ENCODE assay signal across 18 mouse cellular contexts in the genomic region with DNA sequence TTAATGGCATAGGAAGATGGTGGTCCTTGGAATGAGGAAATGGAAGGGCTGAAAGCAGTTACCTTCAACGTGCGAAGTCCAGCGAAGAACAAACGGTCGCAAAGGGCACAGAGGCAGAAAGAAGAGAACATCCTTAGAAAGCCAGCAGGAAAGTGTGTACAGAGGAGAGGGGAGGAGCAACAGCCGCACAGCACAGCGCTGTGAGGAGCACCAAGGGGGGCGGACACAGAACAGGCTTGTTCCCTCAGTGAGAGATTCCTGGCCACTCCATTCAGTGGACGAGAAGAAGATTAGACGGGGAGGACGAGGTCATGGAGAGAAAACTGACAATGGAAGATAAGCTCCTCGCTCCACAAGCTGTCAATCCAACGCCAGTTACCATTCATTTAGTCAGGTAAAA. TPM values are rescaled to one million over a fixed set of nuclear protein-coding genes. Genes with fewer than 3 reads are reported as not detected.
A peak's percentile ranks its signal among the peaks of the same experiment; 100 is the strongest.
DNase-seq lines count a peak whose midpoint lies in the region; ATAC-seq and TF ChIP-seq lines count a peak whose summit lies in the region.
"Had no signal": no experiment of that assay in that cellular context is flagged by ENCODE, and none has a peak within 500 bp of the region (broad histone marks: within the 10 kb centered on the region; RNA-seq: fewer than 3 reads in every experiment).

No protein-coding gene starts in this region.

- DNase-seq in heart, adult 2 months = no peak
- no peak for DNase-seq in lung, postnatal 25 days (ENCODE audit: low spot score)
- no peak for DNase-seq in limb, embryonic 10.5 days (ENCODE audit: low spot score)
- peak; percentile 27 for DNase-seq in stomach, postnatal 0 days (ENCODE audit: low spot score)
- DNase-seq: cerebellum, adult 8-10 months; forebrain, postnatal 0 days; gastrocnemius, adult 2 months; kidney, postnatal 14 days; layer of hippocampus, adult 9-11 months; spleen, adult 18-20 months had no signal

- ATAC-seq in heart, embryonic 15.5 days (replicated peaks; ENCODE audit: insufficient number of reproducible peaks, insufficient read depth, low FRiP score, low read depth) = no peak
- ATAC-seq in lung, embryonic 15.5 days (ENCODE audit: borderline replicate concordance, extremely low read depth, low FRiP score, low TSS enrichment) = 0 out of 2 replicates have a peak, but pooled peaks have one; percentile 28
- peak; percentile 45; the same call in 1 of the 2 replicates for ATAC-seq in stomach, postnatal 0 days (ENCODE audit: low FRiP score, low TSS enrichment)
- no peak for ATAC-seq in hindbrain, embryonic 13.5 days (ENCODE audit: low FRiP score)
- ATAC-seq: forebrain, postnatal 0 days; hindbrain, postnatal 0 days; midbrain, embryonic 15.5 days had no signal

- H3K9me3 ChIP-seq in heart, embryonic 15.5 days (replicated peaks) = no peaks in the 10 kb centered on the region
- no peaks in the 10 kb centered on the region for H3K9me3 ChIP-seq in lung, embryonic 15.5 days
- H3K9me3 ChIP-seq in limb, embryonic 10.5 days (replicated peaks) = no peaks in the 10 kb centered on the region
- H3K9me3 ChIP-seq in stomach, postnatal 0 days (ENCODE audit: control insufficient read depth, low read length) = no peaks in the 10 kb centered on the region
- H3K9me3 ChIP-seq in hindbrain, embryonic 13.5 days = no peaks in the 10 kb centered on the region
- H3K9me3 ChIP-seq: embryonic facial prominence, embryonic 12.5 days; limb, embryonic 15.5 days; megakaryocyte, embryonic 14.5 days; midbrain, embryonic 15.5 days had no signal

- peaks cover 26% of the 10 kb centered on the region for H3K4me1 ChIP-seq in heart, embryonic 15.5 days (replicated peaks)
- H3K4me1 ChIP-seq in heart, adult 2 months (ENCODE audit: control insufficient read depth, insufficient read depth, low read length) = peaks cover 2% of the 10 kb centered on the region
- peaks cover 46% of the 10 kb centered on the region for H3K4me1 ChIP-seq in lung, embryonic 15.5 days
- peaks cover 23% of the 10 kb centered on the region for H3K4me1 ChIP-seq in limb, embryonic 10.5 days
- 0 out of 2 replicates have a peak, but pooled peaks cover 5% of the 10 kb centered on the region for H3K4me1 ChIP-seq in stomach, postnatal 0 days (replicated peaks; ENCODE audit: control insufficient read depth, insufficient read depth)
- H3K4me1 ChIP-seq in hindbrain, embryonic 13.5 days (replicated peaks) = peaks cover 4% of the 10 kb centered on the region; the same call in 1 of the 2 replicates
- H3K4me1 ChIP-seq: midbrain, embryonic 15.5 days had no signal

- TF ChIP-seq POLR2A in heart, adult 2 months (IDR thresholded peaks at IDR 0.05; ENCODE audit: insufficient read depth, low read depth, low read length) = no peak

- WGBS in heart, embryonic 15.5 days = 40% methylated on average over 13 of the region's 13 CpGs
- 47% methylated on average over 13 of the region's 13 CpGs for WGBS in heart, adult 2 months
- 33% methylated on average over 13 of the region's 13 CpGs for WGBS in lung, embryonic 15.5 days
- 63% methylated on average over 13 of the region's 13 CpGs for WGBS in limb, embryonic 10.5 days
- 27% methylated on average over 13 of the region's 13 CpGs for WGBS in stomach, postnatal 0 days
- whole genome bisulfite sequencing in hindbrain, embryonic 13.5 days = 62% methylated on average over 13 of the region's 13 CpGs

- no peak overlapping the region for H3K4me3 ChIP-seq in heart, embryonic 15.5 days
- no peak overlapping the region for H3K4me3 ChIP-seq in heart, adult 2 months
- no peak overlapping the region for H3K4me3 ChIP-seq in lung, embryonic 15.5 days
- H3K4me3 ChIP-seq in limb, embryonic 10.5 days = no peak overlapping the region
- no peak overlapping the region for H3K4me3 ChIP-seq in stomach, postnatal 0 days (ENCODE audit: low read depth, low read length)
- no peak overlapping the region for H3K4me3 ChIP-seq in hindbrain, embryonic 13.5 days
- H3K4me3 ChIP-seq: embryonic facial prominence, embryonic 12.5 days; gastrocnemius, adult 2 months; limb, embryonic 15.5 days; megakaryocyte, embryonic 14.5 days; midbrain, embryonic 15.5 days had no signal

- TF ChIP-seq EP300 in heart, adult 2 months (IDR thresholded peaks at IDR 0.05; ENCODE audit: insufficient read depth, low read depth, low read length) = no peak
- no peak for TF ChIP-seq EP300 in stomach, postnatal 0 days (optimal IDR thresholded peaks at IDR 0.05)

- no peaks in the 10 kb centered on the region for H3K79me2 ChIP-seq in heart, adult 2 months (replicated peaks; ENCODE audit: control insufficient read depth, insufficient read depth, low read length)

- no peak overlapping the region for H3K9ac ChIP-seq in heart, embryonic 15.5 days
- no peak overlapping the region for H3K9ac ChIP-seq in heart, adult 2 months (ENCODE audit: low read depth, low read length)
- H3K9ac ChIP-seq in lung, embryonic 15.5 days = no peak overlapping the region
- no peak overlapping the region for H3K9ac ChIP-seq in stomach, postnatal 0 days (ENCODE audit: low read length)
- H3K9ac ChIP-seq in hindbrain, embryonic 13.5 days = no peak overlapping the region
- H3K9ac ChIP-seq: embryonic facial prominence, embryonic 12.5 days; forebrain, postnatal 0 days; limb, embryonic 15.5 days; midbrain, embryonic 15.5 days had no signal

- intact Hi-C loops in heart, adult 2 months (cut with DNase I) = loop anchor here (10.0 kb wide), 1 partner anchor 118 kb away; a partner anchor contains a TSS

- TF ChIP-seq CTCF in heart, adult 2 months (IDR thresholded peaks at IDR 0.05) = no peak
- TF ChIP-seq CTCF in stomach, postnatal 0 days (IDR thresholded peaks at IDR 0.05; ENCODE audit: low read depth) = no peak

- H3K36me3 ChIP-seq in heart, embryonic 15.5 days = no peaks in the 10 kb centered on the region
- H3K36me3 ChIP-seq in heart, adult 2 months (ENCODE audit: control insufficient read depth, insufficient read depth, low read length) = no peaks in the 10 kb centered on the region
- H3K36me3 ChIP-seq in lung, embryonic 15.5 days = no peaks in the 10 kb centered on the region
- H3K36me3 ChIP-seq in limb, embryonic 10.5 days = no peaks in the 10 kb centered on the region
- H3K36me3 ChIP-seq in stomach, postnatal 0 days (ENCODE audit: control insufficient read depth, insufficient read depth, low read length) = no peaks in the 10 kb centered on the region
- no peaks in the 10 kb centered on the region for H3K36me3 ChIP-seq in hindbrain, embryonic 13.5 days
- H3K36me3 ChIP-seq: embryonic facial prominence, embryonic 12.5 days; limb, embryonic 15.5 days; midbrain, embryonic 15.5 days had no signal

- H3K4me2 ChIP-seq in heart, embryonic 15.5 days = peak overlapping the region; percentile 21; the same call in 1 of the 2 replicates
- peak overlapping the region; percentile 14; the same call in 1 of the 2 replicates for H3K4me2 ChIP-seq in lung, embryonic 15.5 days
- no peak overlapping the region for H3K4me2 ChIP-seq in stomach, postnatal 0 days (replicated peaks; ENCODE audit: low read depth)
- H3K4me2 ChIP-seq in hindbrain, embryonic 13.5 days = no peak overlapping the region
- H3K4me2 ChIP-seq: embryonic facial prominence, embryonic 12.5 days; limb, embryonic 15.5 days; midbrain, embryonic 15.5 days had no signal

- no peaks in the 10 kb centered on the region for H3K27me3 ChIP-seq in heart, embryonic 15.5 days
- no peaks in the 10 kb centered on the region for H3K27me3 ChIP-seq in heart, adult 2 months (ENCODE audit: control insufficient read depth, insufficient read depth, low read length)
- no peaks in the 10 kb centered on the region for H3K27me3 ChIP-seq in lung, embryonic 15.5 days
- no peaks in the 10 kb centered on the region for H3K27me3 ChIP-seq in limb, embryonic 10.5 days (ENCODE audit: low read depth, poor library complexity, severe bottlenecking)
- no peaks in the 10 kb centered on the region for H3K27me3 ChIP-seq in stomach, postnatal 0 days (ENCODE audit: control insufficient read depth, insufficient read depth, low read length)
- no peaks in the 10 kb centered on the region for H3K27me3 ChIP-seq in hindbrain, embryonic 13.5 days
- H3K27me3 ChIP-seq: embryonic facial prominence, embryonic 12.5 days; limb, embryonic 15.5 days; midbrain, embryonic 15.5 days had no signal

- H3K27ac ChIP-seq in heart, embryonic 15.5 days = no peak overlapping the region
- H3K27ac ChIP-seq in heart, adult 2 months = no peak overlapping the region
- H3K27ac ChIP-seq in lung, embryonic 15.5 days = no peak overlapping the region
- H3K27ac ChIP-seq in limb, embryonic 10.5 days = 0 out of 2 replicates have a peak overlapping the region, but pooled peaks have one; percentile 25
- no peak overlapping the region for H3K27ac ChIP-seq in stomach, postnatal 0 days (replicated peaks)
- H3K27ac ChIP-seq in hindbrain, embryonic 13.5 days = no peak overlapping the region
- H3K27ac ChIP-seq: embryonic facial prominence, embryonic 12.5 days; gastrocnemius, adult 2 months; hindbrain, postnatal 0 days; limb, embryonic 15.5 days; midbrain, embryonic 15.5 days had no signal

RNA-seq across cellular contexts. Expression of a gene that starts 5.9 kb away (rescaled TPM):
- 12.0 and 15.5 TPM in 2 replicates for polyA plus RNA-seq in heart, embryonic 15.5 days (2015; fragmentation: Nextera tagmentation; extraction: Ambion mirVana)
- 10 to 100 TPM in 1 of 2 experiments, 1 to 10 TPM in 1; 8.4 to 11.4 TPM for total RNA-seq in heart, adult 2 months (2021)
- polyA plus RNA-seq in heart, adult 2 months (2012; rRNA removed) = 9.3 and 11.7 TPM in 2 replicates
- polyA plus RNA-seq in lung, embryonic 15.5 days (2015; fragmentation: Nextera tagmentation; extraction: Ambion mirVana) = 21.2 and 22.1 TPM in 2 replicates
- polyA plus RNA-seq in limb, embryonic 10.5 days (2016; fragmentation: Nextera tagmentation; extraction: Ambion mirVana) = 34.3 and 37.1 TPM in 2 replicates
- 9.5 and 10.3 TPM in 2 replicates for polyA plus RNA-seq in stomach, postnatal 0 days (2015; fragmentation: Nextera tagmentation; extraction: Ambion mirVana)
- polyA plus RNA-seq in hindbrain, embryonic 13.5 days (2015; fragmentation: Nextera tagmentation; extraction: Ambion mirVana) = 20.5 and 21.7 TPM in 2 replicates

Comparison
In these comparisons a context has a peak if more than half of its experiments do, and no peak if none do; other contexts are left out.
1. ATAC-seq: peak in lung, embryonic 15.5 days (single experiment) and stomach, postnatal 0 days (single experiment); none in heart, embryonic 15.5 days (single experiment) and hindbrain, embryonic 13.5 days (single experiment).
2. H3K4me2 ChIP-seq: peak in heart, embryonic 15.5 days (single experiment) and lung, embryonic 15.5 days (single experiment); none in stomach, postnatal 0 days (single experiment) and hindbrain, embryonic 13.5 days (single experiment).